Mouse (Mus musculus) liver, postnatal 0 days (tissue): ENCODE measurements around the gene Spag16. TPM values are rescaled to one million over a fixed set of nuclear protein-coding genes. Genes with fewer than 3 reads are reported as not detected.
A peak's percentile ranks its signal among the peaks of the same experiment; 100 is the strongest.

Experiments
- ATAC-seq: fragments of 200-750 bp; cut with Nextera tagmentation; 2 replicates; pipeline ENCODE4 v1.8.0; 2017; ENCODE audit warnings: mild to moderate bottlenecking, moderate library complexity
- DNase-seq: peaks from one replicate; pipeline ENCODE4 v3.0.0-alpha.2; 2016
- H3K27ac ChIP-seq: fragments of 300-500 bp; sonication (generic); 2 replicates; pipeline ENCODE4 v1.5.1; 2014; ENCODE audit warnings: antibody characterized with exemption, moderate library complexity, mild to moderate bottlenecking, low read depth
- H3K27me3 ChIP-seq: fragments of 300-500 bp; sonication (generic); 2 replicates; pipeline ENCODE4 v1.6.1; 2014; ENCODE audit warnings: low read length, control low read depth, mixed read lengths; ENCODE audit not compliant: insufficient read depth
- H3K36me3 ChIP-seq: fragments of 300-500 bp; sonication (generic); replicated peaks from 2 replicates; pipeline ENCODE4 v1.6.1; 2014; ENCODE audit warnings: mild to moderate bottlenecking, control low read depth, low read length, moderate library complexity, mixed read lengths; ENCODE audit not compliant: insufficient read depth
- H3K4me1 ChIP-seq: fragments of 300-500 bp; sonication (generic); 2 replicates; pipeline ENCODE4 v1.6.1; 2014; ENCODE audit warnings: antibody characterized with exemption, mild to moderate bottlenecking, control low read depth; ENCODE audit not compliant: insufficient read depth
- H3K4me2 ChIP-seq: fragments of 300-500 bp; sonication (generic); 2 replicates; pipeline ENCODE4 v1.6.1; 2014; ENCODE audit warnings: low read depth, mild to moderate bottlenecking, low read length, moderate library complexity, mixed read lengths
- H3K4me3 ChIP-seq: fragments of 300-500 bp; sonication (generic); 2 replicates; pipeline ENCODE4 v1.5.1; 2014; ENCODE audit warnings: low read depth, low read length
- H3K9ac ChIP-seq: fragments of 300-500 bp; sonication (generic); replicated peaks from 2 replicates; pipeline ENCODE4 v1.6.1; 2014; ENCODE audit warnings: mild to moderate bottlenecking, moderate library complexity
- H3K9me3 ChIP-seq: fragments of 300-500 bp; sonication (generic); 2 replicates; pipeline ENCODE4 v1.6.1; 2016; ENCODE audit warnings: mild to moderate bottlenecking, control low read depth, low read length, mixed read lengths
- CTCF ChIP-seq: sonication (generic); IDR thresholded peaks from 2 replicates; pipeline ENCODE4 v1.5.1; 2016; ENCODE audit warnings: antibody characterized with exemption, low read depth
- EP300 ChIP-seq: IDR thresholded peaks from 2 replicates; pipeline ENCODE4 v1.6.1; 2016; ENCODE audit warnings: antibody characterized with exemption, low read depth, mild to moderate bottlenecking
- WGBS: fragments of 180-500 bp; shearing (Covaris S2); extraction: QIAGEN DNeasy Blood & Tissue Kit; methylation state at CpG from one replicate; pipeline ENCODE4 v1.1.7; 2014; ENCODE audit not compliant: insufficient replicate concordance; 5-methylcytosine and 5-hydroxymethylcytosine counted together
- polyA plus RNA-seq: library from polyadenylated mRNA; unstranded; fragments of >200 nt; fragmentation: Nextera tagmentation; extraction: Ambion mirVana; gene quantifications from 2 replicates; pipeline ENCODE4 v1.2.1, GENCODE M21; 2015

The Spag16 gene
- polyA plus RNA-seq = not detected in 2 replicates

DNA sequence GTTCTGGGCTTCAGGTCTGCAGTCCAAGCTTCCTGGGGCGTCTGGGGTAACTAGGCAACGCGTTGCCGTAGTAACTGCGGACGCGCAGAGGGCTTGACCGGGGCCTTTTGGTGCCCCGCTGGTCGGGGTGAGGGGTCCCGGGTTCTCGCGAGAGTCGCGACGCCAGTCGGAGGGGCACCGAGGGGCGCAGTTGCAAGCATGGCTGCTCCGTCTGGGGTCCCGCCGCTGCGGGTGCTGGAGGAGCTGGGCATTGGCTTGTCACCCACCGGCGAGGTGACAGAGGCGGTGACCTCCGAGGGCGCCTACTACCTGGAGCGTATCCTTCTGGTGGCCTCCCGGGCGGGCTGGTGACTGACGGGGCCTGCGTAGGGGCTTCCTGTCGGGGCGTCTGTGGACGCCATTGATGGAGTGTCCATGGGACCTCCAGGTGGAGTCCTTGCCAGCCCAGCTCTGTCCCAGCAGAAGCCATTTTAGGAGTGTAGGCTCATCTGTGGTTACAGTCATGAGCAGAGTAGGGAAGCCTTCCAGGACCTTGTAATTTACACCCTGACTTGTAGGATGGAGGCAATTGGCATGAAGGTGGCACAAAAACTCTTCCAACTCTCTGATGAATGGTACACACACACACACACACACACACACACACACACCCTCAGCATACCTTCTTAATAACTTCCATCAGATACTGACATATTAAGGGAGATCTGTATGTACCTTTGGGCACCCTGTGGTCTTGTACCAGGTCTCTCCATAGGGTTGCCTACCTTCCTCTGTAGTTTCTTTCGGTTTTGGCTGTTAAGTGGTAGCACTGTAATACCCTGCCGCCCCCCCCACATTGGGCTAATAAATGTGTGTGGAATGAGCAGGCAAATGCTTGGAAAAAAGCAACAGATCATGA, at the start of gene Spag16:
TSS of gene Spag16 (plus strand) at position 165 of the 898 bp plus-strand sequence.
- Histone ChIP-seq H3K4me3 (peak within 1 kb of the TSS; percentile 43), H3K9ac (no peak within 1 kb of the TSS), H3K4me2 (peak within 1 kb of the TSS; percentile 73), H3K4me1 (0 out of 2 replicates have a peak, but pooled peaks cover 3% of the 10 kb centered on the region), H3K36me3 (no peaks in the 10 kb centered on the region), H3K9me3 (no peaks in the 10 kb centered on the region), H3K27ac (no peak within 1 kb of the TSS), H3K27me3 (no peaks in the 10 kb centered on the region)
- DNase-seq = peak; percentile 20
- TF ChIP-seq CTCF (no peak), EP300 (no peak)
- ATAC-seq = no peak
- 8% methylated on average over 37 of the region's 38 CpGs for WGBS

DNA sequence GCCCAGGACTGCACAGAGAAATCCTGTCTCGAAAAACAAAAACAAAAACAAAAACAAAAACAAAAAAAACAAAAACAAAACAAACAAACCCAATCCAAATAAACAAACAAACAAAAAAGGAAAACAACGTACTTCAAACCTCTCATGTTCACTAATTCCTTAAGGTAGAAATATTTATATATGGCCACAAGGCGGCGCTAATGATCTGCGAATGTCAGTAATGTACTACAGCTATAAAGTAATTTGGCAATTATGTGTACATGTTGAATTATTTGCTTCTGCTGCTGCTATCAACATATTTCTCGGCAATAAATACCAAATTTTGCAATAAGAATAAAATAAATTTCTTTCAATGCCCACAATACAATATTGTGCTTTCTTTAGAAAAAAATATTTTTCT, 41.6 kb upstream of the Spag16 start:
- Histone ChIP-seq H3K9me3 (no peaks in the 10 kb centered on the region), H3K4me2 (no peak overlapping the region), H3K9ac (no peak overlapping the region), H3K4me3 (no peak overlapping the region), H3K27me3 (no peaks in the 10 kb centered on the region), H3K36me3 (no peaks in the 10 kb centered on the region), H3K4me1 (no peaks in the 10 kb centered on the region), H3K27ac (no peak overlapping the region)
- no peak for ATAC-seq
- WGBS = 6% methylated on average over 6 of the region's 6 CpGs
- TF ChIP-seq EP300 (no peak), CTCF (peak; percentile 68)
- peak; percentile 38 for DNase-seq

DNA sequence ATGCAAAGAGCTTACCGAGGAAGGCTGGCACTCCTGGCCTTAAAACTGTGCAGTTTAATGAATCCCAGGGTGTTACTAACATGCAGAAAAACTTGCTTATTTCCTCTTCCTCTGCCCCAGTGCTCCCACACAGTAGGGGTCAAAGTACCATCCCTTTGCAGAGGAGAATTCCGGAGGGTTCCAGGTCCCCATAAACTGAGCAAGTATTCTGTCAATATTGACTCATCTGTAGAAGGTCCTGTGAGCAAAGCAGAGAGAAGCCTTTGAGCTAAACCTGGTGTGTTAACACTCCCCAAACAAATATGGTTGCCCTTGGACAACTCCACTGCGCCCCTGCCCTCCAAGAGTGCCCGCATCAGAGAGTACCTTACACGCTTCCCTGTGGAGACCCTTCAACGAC, 40.1 kb upstream of the Spag16 start:
- no peak overlapping the region for H3K4me3 ChIP-seq
- no peaks in the 10 kb centered on the region for H3K9me3 ChIP-seq
- DNase-seq = no peak
- no peaks in the 10 kb centered on the region for H3K4me1 ChIP-seq
- no peaks in the 10 kb centered on the region for H3K27me3 ChIP-seq
- H3K9ac ChIP-seq = no peak overlapping the region
- no peak for TF ChIP-seq CTCF
- TF ChIP-seq EP300 = no peak
- H3K27ac ChIP-seq = no peak overlapping the region
- peak overlapping the region; percentile 46 for H3K4me2 ChIP-seq
- WGBS = 39% methylated on average over 6 of the region's 6 CpGs
- H3K36me3 ChIP-seq = no peaks in the 10 kb centered on the region
- peak; percentile 33; the same call in 1 of the 2 replicates for ATAC-seq

DNA sequence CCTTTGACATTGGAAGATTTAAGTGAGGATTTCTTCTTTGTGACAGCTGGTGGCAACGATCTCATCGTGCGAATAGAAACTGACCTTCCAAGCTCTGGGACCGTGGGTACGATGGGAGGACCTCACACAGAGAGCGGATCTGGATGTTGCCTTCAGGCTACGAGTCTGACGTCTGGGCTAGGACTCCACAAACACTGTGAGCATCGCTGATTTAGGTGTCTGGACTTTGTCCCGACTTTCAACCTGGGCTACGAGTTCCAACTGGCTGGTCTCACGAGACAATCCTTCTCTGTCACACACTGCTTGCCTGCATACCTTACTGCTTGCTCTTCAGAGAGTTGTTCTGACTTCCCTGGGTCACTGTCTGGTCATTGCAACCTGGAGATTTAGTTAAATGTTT, 39.4 kb upstream of the Spag16 start:
- no peaks in the 10 kb centered on the region for H3K27me3 ChIP-seq
- H3K4me3 ChIP-seq = no peak overlapping the region
- no peak overlapping the region for H3K9ac ChIP-seq
- H3K9me3 ChIP-seq = no peaks in the 10 kb centered on the region
- no peaks in the 10 kb centered on the region for H3K36me3 ChIP-seq
- no peak overlapping the region for H3K27ac ChIP-seq
- 62% methylated on average over 12 of the region's 12 CpGs for WGBS
- TF ChIP-seq EP300 (no peak), CTCF (no peak)
- no peaks in the 10 kb centered on the region for H3K4me1 ChIP-seq
- peak overlapping the region; percentile 46 for H3K4me2 ChIP-seq
- DNase-seq (no peak), ATAC-seq (peak; percentile 10; the same call in 1 of the 2 replicates)

DNA sequence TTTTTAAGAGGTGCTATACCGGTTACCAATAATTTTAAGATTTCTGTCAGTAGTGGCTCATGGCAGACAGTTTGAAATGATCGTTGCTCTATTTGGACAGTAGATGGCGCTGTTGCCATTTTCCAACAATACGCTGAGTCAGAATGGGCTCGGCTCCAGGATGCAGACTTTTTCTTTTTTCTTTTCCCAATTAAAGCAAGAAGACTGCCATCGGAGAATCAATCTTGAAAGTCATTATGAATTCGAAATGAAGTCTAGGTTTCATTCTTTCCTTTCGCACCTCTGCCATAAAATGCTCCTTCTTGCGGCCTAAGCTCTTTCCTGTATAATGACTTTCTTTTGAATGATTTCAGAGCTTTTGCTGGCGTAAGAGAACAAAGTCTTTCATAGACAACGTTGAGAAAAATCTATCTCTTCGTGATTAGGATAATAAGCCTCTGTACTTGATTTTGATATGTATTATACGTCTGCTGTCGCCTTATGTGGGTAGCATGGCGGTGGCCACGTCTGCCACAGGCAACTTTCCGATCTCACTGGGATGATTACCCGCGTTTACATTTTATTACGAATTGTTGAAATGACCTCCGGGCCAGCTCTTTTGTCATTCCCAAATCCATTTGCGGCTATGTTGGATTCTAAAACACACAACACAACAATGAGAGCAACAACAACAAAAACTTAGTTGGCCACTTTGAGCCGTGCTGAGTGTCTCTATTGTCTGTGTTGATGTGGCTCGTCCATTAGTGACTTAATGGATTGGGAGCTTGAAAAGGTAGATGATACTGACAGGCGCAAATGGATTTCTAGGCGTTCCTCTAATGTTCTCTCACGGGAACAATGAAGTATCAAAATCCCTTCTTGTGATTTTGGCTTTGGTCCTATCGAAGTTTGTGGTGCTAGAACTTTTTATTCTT, 36.2 kb upstream of the Spag16 start:
- no peak overlapping the region for H3K4me3 ChIP-seq
- H3K4me2 ChIP-seq = peak overlapping the region; percentile 30; the same call in 1 of the 2 replicates
- H3K36me3 ChIP-seq = no peaks in the 10 kb centered on the region
- no peak overlapping the region for H3K9ac ChIP-seq
- H3K27ac ChIP-seq = no peak overlapping the region
- H3K4me1 ChIP-seq = no peaks in the 10 kb centered on the region
- ATAC-seq (0 out of 2 replicates have a peak, but pooled peaks have one; percentile 29), DNase-seq (peak; percentile 52)
- 49% methylated on average over 28 of the region's 28 CpGs for WGBS
- TF ChIP-seq EP300 (no peak), CTCF (peak; percentile 83)
- H3K27me3 ChIP-seq = no peaks in the 10 kb centered on the region
- H3K9me3 ChIP-seq = no peaks in the 10 kb centered on the region

DNA sequence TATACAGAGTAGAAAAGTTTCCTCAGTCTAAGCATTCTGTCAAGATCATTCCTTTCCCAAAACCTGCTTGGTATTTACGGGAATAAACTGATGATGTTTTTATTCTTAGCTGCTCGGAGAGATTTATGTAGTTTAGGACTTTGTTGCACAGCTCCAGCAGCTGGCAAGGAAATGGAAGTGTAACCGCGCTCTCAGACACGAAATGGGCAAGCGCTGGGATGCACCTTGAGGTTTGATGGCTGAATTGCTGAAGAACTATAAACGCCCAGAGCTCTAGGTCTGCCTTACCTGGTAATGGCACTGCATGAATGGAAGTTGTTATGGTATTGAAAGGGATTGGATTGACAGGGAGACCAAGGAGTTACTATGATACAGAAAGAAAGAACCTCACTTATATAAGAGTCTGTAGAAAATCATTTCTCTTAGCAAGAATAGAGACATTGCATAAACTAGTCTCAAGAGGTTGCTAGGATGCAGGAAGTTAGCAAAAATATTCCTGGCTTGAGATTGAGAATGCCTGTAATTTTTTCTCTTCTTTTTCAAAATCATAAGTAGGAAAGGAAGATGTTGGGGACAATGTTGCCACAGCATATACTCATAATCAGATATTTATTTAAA, 27.7 kb upstream of the Spag16 start:
- no peak overlapping the region for H3K27ac ChIP-seq
- no peak overlapping the region for H3K9ac ChIP-seq
- no peaks in the 10 kb centered on the region for H3K9me3 ChIP-seq
- H3K36me3 ChIP-seq = no peaks in the 10 kb centered on the region
- H3K4me1 ChIP-seq = no peaks in the 10 kb centered on the region
- ATAC-seq (no peak), DNase-seq (no peak)
- WGBS = 82% methylated on average over 7 of the region's 7 CpGs
- TF ChIP-seq CTCF = no peak
- no peak for TF ChIP-seq EP300
- H3K4me3 ChIP-seq = no peak overlapping the region
- no peaks in the 10 kb centered on the region for H3K27me3 ChIP-seq
- H3K4me2 ChIP-seq = no peak overlapping the region
